Mouse (Mus musculus): Measurements from ENCODE around the gene Rhbdf2.

- no peak for TF ChIP-seq CTCF (IDR thresholded peaks at IDR 0.05; ENCODE audit: low read depth, low read length)
- TF ChIP-seq POLR2A (IDR thresholded peaks at IDR 0.05; ENCODE audit: extremely low read depth, insufficient read depth, low read length): no peak
Observed at GRCm38 (mm10) chr11:116589020-116589531, 37.7 kb downstream of the Rhbdf2 start.

All from liver, adult 2 months (tissue).